Mouse (Mus musculus): ENCODE data around the gene Arhgdia. TPM values are rescaled to one million over a fixed set of nuclear protein-coding genes. Genes with fewer than 3 reads are reported as not detected.

Arhgdia gene
- polyA plus RNA-seq, 1 experiment from 2014 or later = 458 TPM

DNA sequence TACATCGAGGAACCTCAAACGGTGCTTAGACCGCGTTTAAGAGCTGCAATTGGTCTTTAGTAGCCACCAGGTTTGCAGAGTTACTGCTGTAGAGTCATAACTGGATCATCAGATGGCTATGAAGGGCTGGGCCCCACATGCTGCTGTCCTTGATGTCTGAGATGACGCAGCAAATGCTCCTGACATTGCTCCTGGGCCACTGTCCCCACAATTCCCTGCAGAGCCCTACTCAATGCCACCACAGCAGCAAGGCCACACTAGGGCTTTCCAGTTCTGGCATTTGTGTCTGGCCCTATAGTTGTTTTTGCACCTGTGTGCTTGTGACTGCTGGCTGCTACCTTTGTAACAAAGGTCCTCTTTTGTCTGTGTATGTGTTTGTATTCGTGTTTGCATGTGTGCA, 41.4 kb upstream of the Arhgdia start:
- no peak overlapping the region for H3K4me3 ChIP-seq
- no peaks in the 10 kb centered on the region for H3K9me3 ChIP-seq
- no peaks in the 10 kb centered on the region for H3K27me3 ChIP-seq (replicated peaks)
- H3K27ac ChIP-seq = no peak overlapping the region
- peaks cover 37% of the 10 kb centered on the region for H3K36me3 ChIP-seq (replicated peaks)
- H3K4me2 ChIP-seq = no peak overlapping the region
- WGBS = 93% methylated on average over 6 of the region's 6 CpGs
- peaks cover 22% of the 10 kb centered on the region for H3K4me1 ChIP-seq
- no peak overlapping the region for H3K9ac ChIP-seq
- ATAC-seq (replicated peaks) = no peak

DNA sequence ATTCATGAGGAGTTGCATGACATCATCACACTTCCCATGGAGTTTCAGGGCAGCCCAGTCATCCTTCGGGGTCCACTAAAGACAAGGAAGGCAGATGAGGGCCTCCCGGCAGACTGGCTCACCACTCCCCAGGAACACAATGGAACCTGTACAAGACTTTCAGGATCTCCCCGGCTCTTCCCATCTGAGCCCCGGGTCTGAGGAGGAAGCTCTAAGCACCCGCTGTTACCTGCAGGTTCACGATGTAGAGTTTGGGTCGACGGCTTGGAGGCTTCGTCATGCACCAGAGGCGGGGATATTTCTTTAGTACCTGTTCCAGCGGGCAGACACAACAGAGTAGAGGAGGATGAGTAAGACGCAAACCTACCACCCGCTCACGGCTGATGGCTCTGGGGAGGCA, 38.8 kb upstream of the Arhgdia start:
- no peak overlapping the region for H3K27ac ChIP-seq
- H3K4me1 ChIP-seq = peaks cover 38% of the 10 kb centered on the region
- no peak for ATAC-seq (replicated peaks)
- 93% methylated on average over 14 of the region's 14 CpGs for WGBS
- H3K9me3 ChIP-seq = no peaks in the 10 kb centered on the region
- no peak overlapping the region for H3K4me3 ChIP-seq
- peaks cover 33% of the 10 kb centered on the region for H3K36me3 ChIP-seq (replicated peaks)
- no peak overlapping the region for H3K4me2 ChIP-seq
- no peak overlapping the region for H3K9ac ChIP-seq
- no peaks in the 10 kb centered on the region for H3K27me3 ChIP-seq (replicated peaks)

- H3K36me3 ChIP-seq (replicated peaks) = peaks cover 33% of the 10 kb centered on the region
Measured at GRCm38 (mm10) chr11:120618619-120619535, 37.5 kb upstream of the Arhgdia start.

DNA sequence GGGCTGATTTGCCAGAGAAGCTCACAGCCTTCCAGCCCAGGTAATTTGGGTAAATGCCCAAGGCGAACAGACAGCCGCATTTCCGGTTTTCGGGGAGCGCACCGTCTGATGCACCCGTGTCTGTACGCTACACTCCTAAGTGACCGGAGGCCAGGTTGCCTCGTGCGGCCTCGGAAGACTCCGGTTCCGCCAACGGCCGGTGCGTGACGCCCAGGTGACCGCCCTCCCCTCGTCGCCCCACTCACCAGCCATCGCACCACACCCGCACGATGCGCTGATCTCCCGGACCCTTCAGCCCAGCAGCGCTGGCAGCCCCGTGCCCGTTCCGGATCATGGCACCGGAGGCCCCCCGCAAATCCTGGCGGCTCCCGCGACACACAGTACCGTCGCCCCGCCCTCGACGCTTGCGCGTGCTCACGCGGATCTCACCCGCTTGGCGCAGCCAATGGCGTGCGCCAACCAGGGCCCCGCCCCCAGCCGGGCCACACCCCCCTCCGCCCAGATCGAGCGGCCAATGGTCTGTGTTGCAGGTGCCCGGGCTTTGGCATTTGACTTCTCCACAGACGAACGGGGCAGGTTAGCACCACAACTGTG, 36.2 kb upstream of the Arhgdia start, which contains the start of gene Pcyt2:
Pcyt2 (minus strand) TSS at position 418 of the 594 bp plus-strand sequence.
- Histone ChIP-seq H3K9me3 (no peaks in the 10 kb centered on the region), H3K27me3 (replicated peaks) (no peaks in the 10 kb centered on the region), H3K36me3 (replicated peaks) (peaks cover 32% of the 10 kb centered on the region), H3K4me2 (peak within 1 kb of the TSS; percentile 74), H3K4me3 (peak within 1 kb of the TSS; percentile 73), H3K27ac (peak within 1 kb of the TSS; percentile 91), H3K4me1 (peaks cover 24% of the 10 kb centered on the region), H3K9ac (peak within 1 kb of the TSS; percentile 84)
- peak; percentile 95 for ATAC-seq (replicated peaks)
- WGBS = under 1% methylated on average over 56 of the region's 56 CpGs

More at GRCm38 (mm10) chr11:120618619-120619535, 37.5 kb upstream of the Arhgdia start:
- H3K4me2 ChIP-seq = no peak overlapping the region
- peaks cover 31% of the 10 kb centered on the region for H3K4me1 ChIP-seq
- WGBS = 95% methylated on average over 25 of the region's 25 CpGs
- H3K27ac ChIP-seq = 0 out of 2 replicates have a peak overlapping the region, but pooled peaks have one; percentile 91
- ATAC-seq (replicated peaks) = no peak
- no peaks in the 10 kb centered on the region for H3K9me3 ChIP-seq
- no peak overlapping the region for H3K4me3 ChIP-seq
- no peaks in the 10 kb centered on the region for H3K27me3 ChIP-seq (replicated peaks)
- no peak overlapping the region for H3K9ac ChIP-seq

GRCm38 (mm10) chr11:120616617-120617294, 35.3 kb upstream of the Arhgdia start:
- Histone ChIP-seq H3K4me1 (peaks cover 24% of the 10 kb centered on the region), H3K9me3 (no peaks in the 10 kb centered on the region), H3K27ac (peak overlapping the region; percentile 91), H3K4me2 (peak overlapping the region; percentile 74), H3K9ac (peak overlapping the region; percentile 84), H3K36me3 (replicated peaks) (peaks cover 24% of the 10 kb centered on the region), H3K4me3 (peak overlapping the region; percentile 73), H3K27me3 (replicated peaks) (no peaks in the 10 kb centered on the region)
- 55% methylated on average over 4 of the region's 4 CpGs for WGBS
- ATAC-seq (replicated peaks) = no peak

GRCm38 (mm10) chr11:120615606-120616203, 34.3 kb upstream of the Arhgdia start:
- Histone ChIP-seq H3K4me2 (no peak overlapping the region), H3K27ac (no peak overlapping the region), H3K4me1 (peaks cover 24% of the 10 kb centered on the region), H3K9me3 (no peaks in the 10 kb centered on the region), H3K36me3 (replicated peaks) (peaks cover 23% of the 10 kb centered on the region), H3K4me3 (no peak overlapping the region), H3K27me3 (replicated peaks) (no peaks in the 10 kb centered on the region), H3K9ac (no peak overlapping the region)
- ATAC-seq (replicated peaks) = no peak
- 89% methylated on average over 11 of the region's 11 CpGs for WGBS

DNA sequence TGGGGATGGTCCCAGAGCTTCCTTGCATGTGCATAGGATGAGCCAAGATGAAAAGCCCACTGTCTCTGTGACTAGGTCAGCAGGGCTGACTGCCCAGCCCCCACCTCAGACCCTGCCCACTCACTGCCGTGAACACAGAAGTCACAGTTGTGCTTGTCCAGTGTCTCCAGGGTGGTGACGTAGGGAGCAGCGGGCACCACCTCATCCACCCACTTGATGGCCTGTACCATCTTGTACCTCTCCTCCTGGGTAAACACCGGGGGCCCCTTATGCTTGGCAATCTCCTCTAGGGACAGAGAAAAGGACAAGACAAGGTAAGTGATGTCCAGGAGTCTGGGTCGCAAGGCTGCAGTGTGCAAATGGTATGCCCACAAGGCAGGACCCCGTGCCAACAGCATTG, 33.7 kb upstream of the Arhgdia start:
- Histone ChIP-seq H3K36me3 (replicated peaks) (peaks cover 19% of the 10 kb centered on the region; the same call in 1 of the 2 replicates), H3K27ac (no peak overlapping the region), H3K9me3 (no peaks in the 10 kb centered on the region), H3K4me1 (peaks cover 24% of the 10 kb centered on the region), H3K27me3 (replicated peaks) (no peaks in the 10 kb centered on the region), H3K4me2 (no peak overlapping the region), H3K9ac (no peak overlapping the region), H3K4me3 (no peak overlapping the region)
- 93% methylated on average over 6 of the region's 6 CpGs for WGBS
- ATAC-seq (replicated peaks) = no peak

DNA sequence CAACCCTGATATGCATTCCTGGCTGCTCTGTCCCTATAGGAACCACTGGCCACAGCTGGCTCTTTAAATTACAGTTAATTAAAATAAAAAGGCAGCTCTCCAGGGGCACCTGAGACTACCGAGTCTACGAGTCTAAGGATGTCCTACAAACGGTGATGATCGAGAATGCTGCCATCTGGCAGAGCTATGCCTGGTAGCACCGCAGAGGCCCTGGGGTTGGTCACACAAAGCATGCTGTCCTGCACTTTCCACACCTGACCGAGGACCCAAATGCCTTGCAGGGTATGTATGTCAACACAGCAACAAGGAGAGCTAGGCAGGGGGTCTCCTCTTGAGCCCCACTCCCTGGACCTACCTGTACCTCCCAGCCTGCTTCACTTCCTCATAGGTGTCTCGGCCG, 32.6 kb upstream of the Arhgdia start:
- ATAC-seq (replicated peaks) = no peak
- peaks cover 5% of the 10 kb centered on the region; the same call in 1 of the 2 replicates for H3K27me3 ChIP-seq (replicated peaks)
- no peaks in the 10 kb centered on the region for H3K9me3 ChIP-seq
- no peak overlapping the region for H3K4me3 ChIP-seq
- H3K4me1 ChIP-seq = peaks cover 26% of the 10 kb centered on the region
- no peak overlapping the region for H3K4me2 ChIP-seq
- H3K27ac ChIP-seq = no peak overlapping the region
- H3K9ac ChIP-seq = no peak overlapping the region
- 0 out of 2 replicates have a peak, but pooled peaks cover 13% of the 10 kb centered on the region for H3K36me3 ChIP-seq (replicated peaks)
- 82% methylated on average over 8 of the region's 8 CpGs for WGBS

GRCm38 (mm10) chr11:120613481-120613972, 32.1 kb upstream of the Arhgdia start:
- Histone ChIP-seq H3K36me3 (replicated peaks) (0 out of 2 replicates have a peak, but pooled peaks cover 9% of the 10 kb centered on the region), H3K27ac (no peak overlapping the region), H3K9ac (no peak overlapping the region), H3K4me2 (no peak overlapping the region), H3K9me3 (no peaks in the 10 kb centered on the region), H3K4me1 (peaks cover 30% of the 10 kb centered on the region), H3K27me3 (replicated peaks) (peaks cover 9% of the 10 kb centered on the region; the same call in 1 of the 2 replicates), H3K4me3 (no peak overlapping the region)
- WGBS = 89% methylated on average over 10 of the region's 10 CpGs
- ATAC-seq (replicated peaks) = no peak

- H3K9ac ChIP-seq = no peak overlapping the region
- no peak for ATAC-seq (replicated peaks)
- H3K27me3 ChIP-seq (replicated peaks) = peaks cover 9% of the 10 kb centered on the region; the same call in 1 of the 2 replicates
- 0 out of 2 replicates have a peak, but pooled peaks cover 7% of the 10 kb centered on the region for H3K36me3 ChIP-seq (replicated peaks)
- H3K27ac ChIP-seq = no peak overlapping the region
- no peaks in the 10 kb centered on the region for H3K9me3 ChIP-seq
- H3K4me1 ChIP-seq = peaks cover 30% of the 10 kb centered on the region
- 40% methylated on average over 6 of the region's 6 CpGs for WGBS
- H3K4me2 ChIP-seq = no peak overlapping the region
- no peak overlapping the region for H3K4me3 ChIP-seq
Measured at GRCm38 (mm10) chr11:120612763-120613162, 31.3 kb upstream of the Arhgdia start.

- Histone ChIP-seq H3K27ac (no peak overlapping the region), H3K27me3 (replicated peaks) (peaks cover 14% of the 10 kb centered on the region), H3K9ac (no peak overlapping the region), H3K9me3 (no peaks in the 10 kb centered on the region), H3K4me2 (no peak overlapping the region), H3K4me1 (peaks cover 12% of the 10 kb centered on the region), H3K36me3 (replicated peaks) (peaks cover 16% of the 10 kb centered on the region; the same call in 1 of the 2 replicates), H3K4me3 (no peak overlapping the region)
- 83% methylated on average over 9 of the region's 9 CpGs for WGBS
- no peak for ATAC-seq (replicated peaks)
Measured at GRCm38 (mm10) chr11:120610477-120611046, 29.1 kb upstream of the Arhgdia start.
